Mouse (Mus musculus) lung, postnatal 0 days (tissue): ENCODE measurements at regions not wholly inside any gene's neighbourhood (a gene's known extent, or its start where the extent isn't known, plus 50 kb on each side); places are given as distances from the start of the nearest gene placed in this dataset. TPM values are rescaled to one million over a fixed set of nuclear protein-coding genes. Genes with fewer than 3 reads are reported as not detected.

Experiments
- ATAC-seq: fragments of 200-750 bp; cut with Nextera tagmentation; 2 replicates; pipeline ENCODE4 v1.8.0; 2017; ENCODE audit warnings: moderate library complexity
- DNase-seq: peaks from one replicate; pipeline ENCODE4 v3.0.0-alpha.2; 2016; ENCODE audit warnings: low spot score
- H3K27ac ChIP-seq: fragments of 300-500 bp; sonication (generic); 2 replicates; pipeline ENCODE4 v1.5.1; 2014; ENCODE audit warnings: antibody characterized with exemption, mild to moderate bottlenecking, low read length, mixed read lengths
- H3K27me3 ChIP-seq: fragments of 300-500 bp; sonication (generic); replicated peaks from 2 replicates; pipeline ENCODE4 v1.6.1; 2014; ENCODE audit warnings: low read length, mixed read lengths; ENCODE audit not compliant: insufficient read depth
- H3K36me3 ChIP-seq: fragments of 300-500 bp; sonication (generic); 2 replicates; pipeline ENCODE4 v1.6.1; 2014; ENCODE audit warnings: low read length, mixed read lengths; ENCODE audit not compliant: insufficient read depth
- H3K4me1 ChIP-seq: fragments of 300-500 bp; sonication (generic); 2 replicates; pipeline ENCODE4 v1.6.1; 2014; ENCODE audit warnings: antibody characterized with exemption, low read depth, low read length, mixed read lengths; ENCODE audit not compliant: insufficient read depth
- H3K4me2 ChIP-seq: fragments of 300-500 bp; sonication (generic); replicated peaks from 2 replicates; pipeline ENCODE4 v1.6.1; 2014; ENCODE audit warnings: low read depth, mild to moderate bottlenecking, low read length, moderate library complexity, mixed read lengths
- H3K4me3 ChIP-seq: fragments of 300-500 bp; sonication (generic); 2 replicates; pipeline ENCODE4 v1.5.1; 2014; ENCODE audit warnings: low read depth, low read length
- H3K9ac ChIP-seq: fragments of 300-500 bp; sonication (generic); replicated peaks from 2 replicates; pipeline ENCODE4 v1.6.1; 2014; ENCODE audit warnings: low read depth, mild to moderate bottlenecking
- H3K9me3 ChIP-seq: fragments of 300-500 bp; sonication (generic); 2 replicates; pipeline ENCODE4 v1.6.1; 2016; ENCODE audit warnings: low read length, mixed read lengths
- CTCF ChIP-seq: IDR thresholded peaks from 2 replicates; pipeline ENCODE4 v1.5.1; 2016; ENCODE audit warnings: antibody characterized with exemption, mild to moderate bottlenecking
- EP300 ChIP-seq: IDR thresholded peaks from 2 replicates; pipeline ENCODE4 v1.6.1; 2016; ENCODE audit warnings: antibody characterized with exemption, mild to moderate bottlenecking, control low read depth
- WGBS: fragments of 180-500 bp; shearing (Covaris S2); extraction: QIAGEN DNeasy Blood & Tissue Kit; methylation state at CpG from one replicate; pipeline ENCODE4 v1.1.7; 2014; 5-methylcytosine and 5-hydroxymethylcytosine counted together
- microRNA-seq: library from miRNA; unstranded; fragments of <30 nt; microRNA quantifications from one replicate; pipeline ENCODE4, GENCODE M21; 2016

GRCm38 (mm10) chr14:105360530-105360929 is 102.2 kb downstream of the Ndfip2 start:
- Histone ChIP-seq H3K36me3 (no peaks in the 10 kb centered on the region), H3K9ac (no peak overlapping the region), H3K4me3 (no peak overlapping the region), H3K9me3 (no peaks in the 10 kb centered on the region), H3K27ac (no peak overlapping the region), H3K27me3 (no peaks in the 10 kb centered on the region), H3K4me1 (no peaks in the 10 kb centered on the region), H3K4me2 (no peak overlapping the region)
- ATAC-seq (no peak), DNase-seq (no peak)
- 32% methylated on average over 6 of the region's 6 CpGs for WGBS
- TF ChIP-seq EP300 (no peak), CTCF (no peak)

GRCm38 (mm10) chr14:105359829-105360228 is 101.5 kb downstream of the Ndfip2 start:
- H3K4me1 ChIP-seq = no peaks in the 10 kb centered on the region
- H3K4me3 ChIP-seq = no peak overlapping the region
- H3K36me3 ChIP-seq = no peaks in the 10 kb centered on the region
- no peak overlapping the region for H3K9ac ChIP-seq
- ATAC-seq = no peak
- no peak for TF ChIP-seq EP300
- TF ChIP-seq CTCF = no peak
- no peaks in the 10 kb centered on the region for H3K27me3 ChIP-seq
- no peak overlapping the region for H3K4me2 ChIP-seq
- H3K27ac ChIP-seq = no peak overlapping the region
- no peak for DNase-seq
- no peaks in the 10 kb centered on the region for H3K9me3 ChIP-seq
- 69% methylated on average over 3 of the region's 3 CpGs for WGBS

Small RNA genes in the stretch of these regions (microRNA-seq; reads per million reads assigned to microRNA genes)
- gene Gm22406 (not detected), gene Mir6390 (not detected)
